Mouse (Mus musculus) lung, embryonic 16.5 days (tissue): ENCODE results near the gene Ssu2. TPM values are rescaled to one million over a fixed set of nuclear protein-coding genes. Genes with fewer than 3 reads are reported as not detected.

ENCODE experiments used
- ATAC-seq: fragments of 200-750 bp; cut with Nextera tagmentation; 2 replicates; pipeline ENCODE4 v1.8.0; 2017; ENCODE audit warnings: low read depth, mild to moderate bottlenecking, moderate library complexity
- H3K27ac ChIP-seq: fragments of 300-500 bp; sonication (generic); 2 replicates; pipeline ENCODE4 v1.5.1; 2014; ENCODE audit warnings: mild to moderate bottlenecking, control low read depth, low read length
- H3K27me3 ChIP-seq: fragments of 300-500 bp; sonication (generic); 2 replicates; pipeline ENCODE4 v1.6.1; 2014; ENCODE audit warnings: low read depth, low read length, mixed read lengths; ENCODE audit not compliant: control insufficient read depth, insufficient read depth
- H3K36me3 ChIP-seq: fragments of 300-500 bp; sonication (generic); 2 replicates; pipeline ENCODE4 v1.6.1; 2014; ENCODE audit warnings: low read length; ENCODE audit not compliant: control insufficient read depth, insufficient read depth
- H3K4me1 ChIP-seq: fragments of 300-500 bp; sonication (generic); replicated peaks from 2 replicates; pipeline ENCODE4 v1.6.1; 2014; ENCODE audit warnings: low read length, mixed read lengths; ENCODE audit not compliant: control insufficient read depth, insufficient read depth
- H3K4me2 ChIP-seq: fragments of 300-500 bp; sonication (generic); 2 replicates; pipeline ENCODE4 v1.6.1; 2014; ENCODE audit warnings: low read depth, low read length, control low read depth
- H3K4me3 ChIP-seq: fragments of 300-500 bp; sonication (generic); 2 replicates; pipeline ENCODE4 v1.5.1; 2014; ENCODE audit warnings: mild to moderate bottlenecking, low read length, control low read depth
- H3K9ac ChIP-seq: fragments of 300-500 bp; sonication (generic); 2 replicates; pipeline ENCODE4 v1.6.1; 2014; ENCODE audit warnings: low read length, control low read depth
- H3K9me3 ChIP-seq: fragments of 300-500 bp; sonication (generic); 2 replicates; pipeline ENCODE4 v1.6.1; 2016; ENCODE audit warnings: low read length; ENCODE audit not compliant: control insufficient read depth
- WGBS: fragments of 180-500 bp; shearing (Covaris S2); extraction: QIAGEN DNeasy Blood & Tissue Kit; methylation state at CpG from one replicate; pipeline ENCODE4 v1.1.7; 2014; 5-methylcytosine and 5-hydroxymethylcytosine counted together
- polyA plus RNA-seq: library from polyadenylated mRNA; unstranded; fragments of >200 nt; fragmentation: Nextera tagmentation; extraction: Ambion mirVana; gene quantifications from 2 replicates; pipeline ENCODE4 v1.2.1, GENCODE M21; 2015

Gene Ssu2
- polyA plus RNA-seq, 1 experiment from 2014 or later, result 4.8 TPM

DNA sequence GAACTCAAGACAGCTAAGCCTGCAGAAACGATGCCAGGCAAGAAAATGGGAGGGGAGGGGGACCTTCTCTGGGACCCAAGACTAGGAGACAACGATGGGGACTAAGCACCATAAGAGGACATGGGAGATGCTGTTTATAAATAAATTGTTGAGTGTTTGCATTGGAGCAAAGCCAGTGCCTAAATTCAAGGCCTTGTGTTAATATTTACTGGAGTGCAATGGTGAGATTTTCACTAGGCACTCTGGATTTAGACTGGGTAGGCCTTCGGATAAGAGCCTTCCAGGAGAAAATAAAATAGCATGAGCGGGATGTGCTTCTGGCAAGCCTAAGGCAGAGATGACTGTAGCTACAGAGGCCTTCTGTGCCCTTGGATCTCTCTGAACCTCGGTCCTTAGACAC is 64.9 kb downstream of the Ssu2 start:
- Histone ChIP-seq H3K4me2 (no peak overlapping the region), H3K4me3 (no peak overlapping the region), H3K4me1 (no peaks in the 10 kb centered on the region), H3K27me3 (no peaks in the 10 kb centered on the region), H3K9ac (no peak overlapping the region), H3K36me3 (no peaks in the 10 kb centered on the region), H3K27ac (no peak overlapping the region), H3K9me3 (no peaks in the 10 kb centered on the region)
- WGBS, result 61% methylated on average over 5 of the region's 5 CpGs
- ATAC-seq, result peak; percentile 49; the same call in 1 of the 2 replicates

DNA sequence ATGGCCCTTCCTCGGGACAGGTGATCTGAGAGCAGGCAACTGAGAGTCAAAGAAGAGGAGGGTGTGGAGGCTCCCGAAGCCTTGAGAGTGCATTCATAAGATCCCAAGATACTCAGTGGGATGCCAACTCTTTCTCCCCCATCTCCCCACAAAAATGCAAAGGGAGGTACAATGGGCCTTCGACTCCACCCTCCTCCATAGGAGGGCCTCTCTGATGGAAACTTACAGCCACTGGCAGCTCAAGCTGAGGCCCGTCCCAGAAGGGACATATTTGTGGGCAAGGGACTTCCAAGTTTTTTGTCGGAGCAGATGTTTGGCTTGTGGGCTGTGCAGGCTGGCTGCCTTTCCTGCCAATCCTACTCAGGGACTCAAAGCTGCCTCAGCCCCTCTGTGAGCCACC is 67.1 kb downstream of the Ssu2 start:
- Histone ChIP-seq H3K27me3 (no peaks in the 10 kb centered on the region), H3K4me2 (no peak overlapping the region), H3K36me3 (no peaks in the 10 kb centered on the region; the same call in 1 of the 2 replicates), H3K9ac (no peak overlapping the region), H3K4me3 (no peak overlapping the region), H3K9me3 (no peaks in the 10 kb centered on the region), H3K27ac (no peak overlapping the region), H3K4me1 (no peaks in the 10 kb centered on the region)
- no peak for ATAC-seq
- WGBS, result 55% methylated on average over 5 of the region's 5 CpGs

DNA sequence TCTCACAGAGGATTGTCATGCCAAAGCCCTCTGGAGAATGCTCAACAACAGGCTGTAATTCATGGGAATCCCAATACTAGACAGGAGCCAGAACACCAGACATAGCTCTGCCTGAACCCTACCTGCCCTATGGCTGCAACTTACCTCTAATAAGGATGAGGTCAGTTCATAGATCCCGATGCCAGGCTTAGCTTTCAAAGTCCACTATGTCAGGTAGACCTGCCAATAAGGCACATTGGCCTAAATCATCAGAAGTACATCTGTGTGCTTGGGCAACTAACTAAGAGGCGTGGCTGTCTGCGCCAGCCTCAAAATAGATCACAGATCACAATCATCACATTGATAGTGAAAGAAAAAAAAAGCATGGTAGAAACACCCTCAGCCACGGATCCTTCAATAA is 68.4 kb downstream of the Ssu2 start:
- ATAC-seq, result no peak
- Histone ChIP-seq H3K9ac (no peak overlapping the region), H3K4me1 (no peaks in the 10 kb centered on the region), H3K27ac (no peak overlapping the region), H3K9me3 (no peaks in the 10 kb centered on the region), H3K4me2 (no peak overlapping the region), H3K36me3 (no peaks in the 10 kb centered on the region; the same call in 1 of the 2 replicates), H3K27me3 (no peaks in the 10 kb centered on the region), H3K4me3 (no peak overlapping the region)
- WGBS, result 87% methylated on average over 4 of the region's 4 CpGs

DNA sequence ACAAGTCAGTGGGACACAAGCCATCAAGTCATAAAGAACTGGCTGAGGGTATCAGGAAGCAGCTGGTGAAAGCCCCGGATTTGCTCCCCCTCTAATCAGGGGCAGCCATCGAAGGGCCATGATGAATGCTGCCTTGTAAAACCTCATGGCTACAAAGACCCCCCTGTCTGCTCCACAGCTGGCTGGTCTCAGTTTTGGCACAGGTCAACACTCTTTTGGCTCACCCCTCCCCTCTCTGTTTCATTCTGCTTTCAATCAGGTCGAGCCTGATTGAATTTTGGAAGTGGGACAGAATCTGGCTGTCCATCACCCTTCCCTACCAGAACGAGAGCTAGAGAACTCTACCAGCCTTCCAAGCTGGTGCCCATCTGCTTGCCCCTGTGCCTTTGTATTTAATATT is 76.4 kb downstream of the Ssu2 start:
- H3K27ac ChIP-seq, result no peak overlapping the region
- H3K4me3 ChIP-seq, result no peak overlapping the region
- no peak overlapping the region for H3K9ac ChIP-seq
- 24% methylated on average over 4 of the region's 4 CpGs for WGBS
- no peaks in the 10 kb centered on the region for H3K9me3 ChIP-seq
- H3K27me3 ChIP-seq, result no peaks in the 10 kb centered on the region
- no peaks in the 10 kb centered on the region for H3K36me3 ChIP-seq
- no peak overlapping the region for H3K4me2 ChIP-seq
- no peak for ATAC-seq
- H3K4me1 ChIP-seq, result no peaks in the 10 kb centered on the region; the same call in 1 of the 2 replicates

DNA sequence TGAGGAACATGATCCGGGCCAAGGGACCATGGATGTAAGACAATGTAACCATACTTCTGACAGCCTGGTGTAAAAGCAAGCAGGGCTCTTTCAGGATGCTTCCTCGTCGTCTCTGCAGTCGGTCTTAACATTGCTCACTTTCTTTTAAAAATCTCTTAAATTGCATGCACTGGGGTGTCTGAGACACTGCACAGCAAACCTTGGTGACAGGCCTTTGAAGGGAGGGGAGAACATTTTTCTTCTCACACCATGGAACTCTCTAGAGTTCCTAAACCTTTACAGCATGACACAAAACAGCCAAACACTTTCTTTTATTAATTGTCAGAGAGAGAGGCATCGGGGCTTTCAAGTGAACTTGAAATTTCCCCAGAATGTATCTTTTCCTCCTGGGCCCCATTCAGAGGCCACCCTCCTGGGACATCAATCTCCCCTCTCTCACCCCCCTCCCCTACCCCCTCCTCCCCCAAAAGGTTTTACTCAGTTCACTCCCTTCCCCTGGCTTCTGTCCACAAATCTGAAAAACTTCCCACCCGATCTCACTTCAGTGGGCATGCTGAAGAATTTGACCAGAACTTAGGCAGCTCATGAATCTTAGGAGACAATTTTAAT is 78.4 kb downstream of the Ssu2 start:
- no peak overlapping the region for H3K9ac ChIP-seq
- H3K36me3 ChIP-seq, result no peaks in the 10 kb centered on the region
- no peak overlapping the region for H3K27ac ChIP-seq
- H3K4me3 ChIP-seq, result no peak overlapping the region
- H3K27me3 ChIP-seq, result no peaks in the 10 kb centered on the region
- 38% methylated on average over 6 of the region's 6 CpGs for WGBS
- H3K9me3 ChIP-seq, result no peaks in the 10 kb centered on the region
- no peak overlapping the region for H3K4me2 ChIP-seq
- ATAC-seq, result 0 out of 2 replicates have a peak, but pooled peaks have one; percentile 32
- H3K4me1 ChIP-seq, result peaks cover 7% of the 10 kb centered on the region

Other genes with a start within 250 kb of the Ssu2 start
- 33.3 and 33.4 TPM in 2 replicates for gene Lmcd1, start 114.3 kb downstream of the Ssu2 start, polyA plus RNA-seq
- gene Cav3, start 71.5 kb upstream of the Ssu2 start, polyA plus RNA-seq, result 4.9 and 7.0 TPM in 2 replicates
- 0.15 and 0.16 TPM in 2 replicates for gene Oxtr, start 101.9 kb upstream of the Ssu2 start, polyA plus RNA-seq